Mouse (Mus musculus) adrenal gland, adult 8-10 months (tissue): Measurements from ENCODE around the gene Zfp758. TPM values are rescaled to one million over a fixed set of nuclear protein-coding genes. Genes with fewer than 3 reads are reported as not detected.
A peak's percentile ranks its signal among the peaks of the same experiment; 100 is the strongest.
"Not testable (repeated sequence)": the region's sequence is repeated elsewhere in the genome, so short reads cannot be mapped to it uniquely, and the experiment has no call there.

ENCODE experiments used
- DNase-seq: peaks from one replicate; pipeline ENCODE4 v3.0.0; 2022
- total RNA-seq, 4 experiments: library from RNA; stranded (reverse); gene quantifications; 2 replicates each; pipeline ENCODE4 v1.2.4; 2022

Gene Zfp758
- total RNA-seq: 10 to 100 TPM in 2 of 4 experiments, 1 to 10 TPM in 2; 9.2 to 10.8 (median 10.1) TPM

DNA sequence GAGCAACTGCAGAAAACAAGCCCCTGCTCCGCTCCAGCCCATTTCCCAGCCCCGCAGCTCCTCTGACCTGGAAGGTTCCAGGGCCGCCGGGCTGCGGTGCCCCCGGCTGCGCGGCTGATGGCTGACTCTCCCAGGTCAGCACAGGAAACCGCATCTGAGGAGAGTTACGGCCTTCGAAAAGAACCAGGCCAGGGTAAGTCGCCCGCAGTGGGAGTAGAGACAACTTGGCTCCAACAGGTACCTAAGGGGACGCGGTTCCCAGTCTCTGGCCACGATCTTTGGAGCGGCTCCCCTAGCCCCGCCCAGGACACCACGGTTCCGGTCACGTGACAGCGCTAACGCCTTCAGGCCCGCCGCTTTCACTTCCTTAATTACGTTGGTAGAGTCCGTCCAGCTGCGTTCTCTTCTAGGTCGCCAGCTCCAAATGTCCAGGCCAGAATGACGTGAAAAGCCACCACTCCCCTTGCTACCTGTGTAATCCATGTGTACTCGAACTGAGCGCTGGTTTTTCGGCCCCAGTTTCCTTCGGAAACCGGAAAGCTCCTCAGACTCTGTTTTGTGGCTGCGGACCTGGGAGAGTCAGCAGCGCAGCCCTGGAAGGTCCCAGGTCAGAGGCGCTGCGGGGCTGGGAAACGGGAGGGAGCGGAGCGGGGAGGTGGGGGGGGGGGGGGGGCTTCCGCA, at the start of gene Zfp758, which contains the start of gene Zfp944:
Gene Zfp758, plus strand, starts transcription at position 353 of the 681 bp plus-strand sequence.
Gene Zfp944, minus strand, starts transcription at position 300 of the 681 bp plus-strand sequence.
- DNase-seq: peak; percentile 44

DNA sequence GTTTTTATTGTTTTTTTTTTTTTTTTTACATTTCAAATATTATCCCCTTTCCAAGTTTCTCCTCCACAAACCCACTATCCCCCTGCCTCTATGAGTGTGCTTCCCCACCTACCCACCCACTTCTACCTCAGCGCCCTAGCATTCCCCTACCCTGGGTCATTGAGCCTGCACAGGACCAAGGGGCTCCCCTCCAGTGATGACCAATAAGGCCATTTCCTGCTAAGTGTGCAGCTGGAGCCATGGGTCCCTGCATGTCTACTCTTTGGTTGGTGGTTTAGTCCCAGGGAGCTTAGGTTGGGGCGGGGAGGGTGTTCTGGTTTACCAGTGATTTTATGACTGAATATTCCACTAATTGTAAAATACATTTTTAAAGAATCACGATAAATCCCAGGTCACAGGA, 47.0 kb upstream of the Zfp758 start:
- DNase-seq: not testable (repeated sequence)

DNA sequence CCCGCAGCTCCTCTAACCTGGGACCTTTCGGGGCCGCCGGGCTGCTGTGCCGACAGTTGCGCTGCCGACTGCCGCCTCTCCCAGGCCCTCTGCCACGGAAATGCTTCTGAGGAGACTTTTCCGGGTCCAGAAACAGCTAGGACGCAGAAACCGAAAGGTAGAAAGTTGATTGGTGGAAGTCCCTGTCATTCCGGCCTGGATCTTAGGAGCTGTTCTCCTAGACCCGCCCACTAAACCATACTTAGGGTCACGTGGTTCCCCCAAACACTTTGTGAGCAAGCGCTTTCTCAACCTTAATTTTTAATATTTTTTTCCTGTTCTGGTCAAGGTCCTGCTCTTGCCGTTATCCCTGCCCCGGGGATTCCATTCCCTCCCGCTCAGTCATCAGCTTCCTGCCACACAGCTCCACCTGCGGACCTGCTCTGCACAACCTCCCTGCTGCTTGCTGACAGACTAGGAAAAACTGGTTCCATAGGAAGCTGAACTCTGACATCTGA, 46.5 kb upstream of the Zfp758 start, which contains the start of gene CT030661.1:
Gene CT030661.1, minus strand, starts transcription at position 108 of the 497 bp plus-strand sequence.
- DNase-seq: peak; percentile 90

DNA sequence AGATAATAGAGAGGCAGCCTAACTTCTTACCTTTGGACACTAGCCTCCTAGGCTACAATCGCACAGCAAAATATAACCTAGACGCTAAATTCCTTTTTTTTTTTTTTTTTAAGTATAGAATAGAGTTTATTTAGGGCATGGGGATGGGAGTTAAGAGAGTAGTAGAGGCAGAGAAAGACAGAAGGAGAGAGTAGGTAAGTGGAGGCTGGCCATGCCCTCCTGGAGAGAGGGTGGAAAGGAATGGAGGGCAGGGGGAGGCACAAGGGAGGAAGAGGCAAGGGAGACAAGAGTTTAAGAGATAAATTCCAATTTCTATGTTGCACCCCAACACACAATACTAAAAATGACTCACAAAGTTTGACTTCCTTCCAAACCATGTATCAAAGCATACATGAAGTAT, 46.0 kb upstream of the Zfp758 start:
- not testable (repeated sequence) for DNase-seq

DNA sequence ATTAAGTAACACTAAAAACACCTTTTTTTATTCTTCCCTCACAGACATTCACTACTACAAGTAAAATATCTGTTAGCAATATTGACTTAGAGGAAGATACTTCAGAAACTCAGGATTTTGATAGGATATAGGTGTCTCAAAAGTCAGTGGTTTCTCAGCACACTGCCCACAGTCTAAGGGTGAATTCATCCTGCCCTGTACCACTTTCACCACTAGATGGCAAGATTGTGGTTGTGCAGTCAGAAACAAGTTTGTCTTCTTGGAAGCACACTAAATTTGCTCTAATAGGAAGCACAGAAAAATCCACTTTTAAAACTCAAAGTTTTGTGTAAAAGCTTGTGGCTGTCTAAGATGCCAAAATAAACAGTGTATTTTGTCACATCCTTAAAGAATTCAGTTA, 8.5 kb upstream of the Zfp758 start:
- DNase-seq: no peak

DNA sequence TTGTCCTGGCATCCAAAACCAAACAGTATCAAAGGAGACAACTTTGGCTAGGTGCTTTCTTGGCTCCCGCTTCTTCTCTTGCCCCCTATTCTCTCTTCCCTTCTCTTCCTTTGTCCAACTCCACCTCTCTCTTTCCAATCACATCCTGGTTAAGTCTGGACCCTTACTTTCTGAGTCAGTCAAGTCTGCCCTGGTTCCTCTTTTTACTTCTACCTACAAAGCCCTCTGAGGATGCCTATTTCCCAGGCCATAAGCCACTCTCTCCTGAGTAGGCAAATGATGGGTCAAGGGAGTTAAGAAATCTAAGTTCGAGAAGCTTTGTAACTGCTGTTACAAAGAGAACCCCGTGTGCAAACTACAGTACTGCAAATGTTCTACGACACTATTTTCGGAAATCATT, 681 bp upstream of the Zfp758 start:
- DNase-seq: no peak

DNA sequence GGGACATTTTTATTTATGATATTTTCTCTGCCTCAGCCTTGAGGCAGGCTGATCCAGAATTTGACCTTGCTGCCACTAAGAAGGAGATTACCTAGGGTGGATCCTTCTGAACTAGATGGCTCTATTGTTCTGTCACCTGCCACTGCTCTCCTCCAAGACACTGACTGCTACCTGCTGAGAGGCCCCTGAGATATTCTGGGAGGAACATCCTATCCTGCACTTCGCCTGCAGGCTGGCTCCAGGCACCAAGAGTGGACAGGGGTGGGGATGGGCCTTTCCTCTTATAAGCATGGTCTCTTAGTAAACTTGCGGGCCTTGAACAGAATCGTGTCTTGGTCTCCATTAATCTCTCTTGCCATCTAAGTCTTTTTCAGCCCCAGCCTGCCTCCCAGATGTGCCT, 2.6 kb downstream of the Zfp758 start:
- DNase-seq: no peak

DNA sequence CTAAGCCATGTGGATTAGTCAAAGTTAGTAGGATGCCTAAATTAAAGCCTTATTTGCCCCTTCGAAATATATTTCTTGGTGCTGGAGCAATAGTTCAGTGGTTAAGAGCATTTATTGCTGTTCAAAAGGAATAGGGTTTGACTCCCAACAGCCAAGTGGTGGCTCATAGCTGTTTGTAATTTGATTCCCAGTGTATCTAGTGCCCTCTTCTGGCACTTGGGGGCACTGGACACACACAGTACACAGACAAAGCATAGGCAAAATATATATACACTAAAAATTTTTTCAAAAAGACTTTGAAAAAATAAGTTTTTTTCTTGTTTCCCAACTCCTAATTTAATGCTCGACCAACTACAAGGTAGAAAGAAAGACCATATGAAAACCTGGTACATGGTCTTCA, 49.5 kb downstream of the Zfp758 start:
- DNase-seq: peak; percentile 7

DNA sequence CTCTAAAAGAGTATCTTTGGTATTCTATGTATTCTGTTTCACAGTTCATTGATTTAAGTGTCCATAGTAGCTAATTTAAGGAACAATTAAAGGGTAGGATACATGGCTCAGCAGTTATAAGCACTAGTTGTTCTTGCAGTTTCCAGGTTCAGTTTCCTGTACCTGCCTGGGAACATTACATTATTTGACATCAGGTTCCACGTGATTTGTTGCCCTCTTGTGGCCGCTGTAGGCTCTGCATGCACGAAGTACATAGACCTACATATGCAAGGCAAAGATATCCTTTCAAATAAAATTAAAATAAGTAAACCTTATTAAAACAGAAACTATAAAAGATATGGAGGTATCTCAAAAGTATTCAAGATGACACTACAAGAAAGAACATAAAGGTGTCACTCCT, 56.3 kb downstream of the Zfp758 start:
- peak; percentile 11 for DNase-seq

DNA sequence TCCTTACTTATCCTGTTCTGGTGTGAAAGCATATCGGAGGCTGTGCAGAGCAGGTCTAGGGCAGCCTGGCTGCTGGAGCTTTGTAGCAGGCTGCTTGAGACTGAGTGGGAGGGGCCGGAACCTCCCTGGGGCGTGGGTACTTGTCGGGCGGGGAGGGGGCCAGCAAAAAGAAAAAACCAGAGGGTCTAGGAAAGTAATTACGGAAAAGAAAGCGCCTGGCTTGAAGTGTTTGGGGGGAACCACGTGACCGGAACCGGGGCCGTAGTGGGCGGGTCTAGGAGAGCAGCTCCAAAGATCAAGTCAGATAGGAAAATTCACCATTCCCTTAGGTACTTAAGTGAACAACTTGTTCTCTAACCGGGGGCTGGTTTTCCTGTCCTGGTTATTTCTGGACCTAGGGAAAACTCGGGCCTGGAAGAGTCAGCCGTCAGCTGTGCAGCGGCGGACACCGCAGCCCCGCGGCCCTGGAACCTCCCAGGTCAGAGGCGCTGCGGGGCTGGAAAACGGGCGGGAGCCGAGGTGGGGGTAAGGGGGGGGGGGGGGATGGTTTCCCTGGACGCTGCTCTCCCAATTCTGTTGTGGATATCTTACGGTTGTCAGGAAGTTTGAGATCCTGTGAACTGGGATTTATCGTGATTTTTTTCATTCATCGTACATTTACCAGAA, 62.8 kb downstream of the Zfp758 start, which contains the start of gene Zfp946:
Gene Zfp946, plus strand, starts transcription at position 271 of the 666 bp plus-strand sequence.
- peak; percentile 76 for DNase-seq

DNA sequence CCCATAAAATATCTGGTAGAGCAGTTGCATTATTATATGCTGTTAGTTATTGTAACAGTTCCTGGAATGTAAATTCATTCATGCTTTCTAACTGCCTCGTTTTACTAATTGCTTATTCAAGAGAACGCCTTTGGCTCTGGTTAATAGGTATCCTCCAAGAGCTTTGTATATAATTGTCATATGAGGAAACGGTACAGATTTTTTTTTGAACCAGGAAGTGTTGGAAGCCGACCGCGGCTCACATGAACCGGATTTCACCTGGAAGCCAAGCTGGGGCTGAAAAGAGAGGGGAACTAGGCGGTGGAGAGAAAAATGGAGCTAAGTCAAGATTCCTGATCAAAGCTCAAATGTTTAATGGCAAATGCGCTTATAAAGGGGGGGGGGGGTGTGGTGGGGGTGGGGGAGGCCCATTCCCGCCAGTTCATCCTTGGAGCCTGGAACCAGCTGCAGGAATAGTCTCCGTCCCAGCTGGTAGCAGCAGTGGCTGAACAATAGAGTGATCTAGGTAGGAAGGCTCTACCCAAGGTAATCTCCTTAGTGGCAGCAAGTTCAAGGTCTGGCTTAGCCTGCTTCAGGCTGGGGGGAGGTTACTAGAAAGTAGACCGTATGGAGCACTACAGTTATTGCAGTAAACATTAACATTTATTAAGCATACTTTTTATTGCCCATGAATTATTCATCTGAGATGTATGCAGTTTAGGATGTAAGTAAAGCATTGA, 63.5 kb downstream of the Zfp758 start:
- no peak for DNase-seq

Other genes with a start within 250 kb of the Zfp758 start
- gene Zfp947, start 195.3 kb upstream of the Zfp758 start, total RNA-seq: 1 to 10 TPM; 1.3 to 3.1 (median 2.2) TPM
- 1 to 10 TPM; 3.9 to 5.9 (median 5.7) TPM for gene Zfp994, start 135.8 kb upstream of the Zfp758 start, total RNA-seq
- 10 to 100 TPM in 3 of 4 experiments, 1 to 10 TPM in 1; 8.4 to 12.8 (median 10.5) TPM for gene CT030661.1, start 46.6 kb upstream of the Zfp758 start, total RNA-seq
- gene Zfp944, start 53 bp upstream of the Zfp758 start, total RNA-seq: 10 to 100 TPM in 1 of 4 experiments, 1 to 10 TPM in 3; 6.4 to 10.1 (median 8.2) TPM
- gene Zfp946, start 62.8 kb downstream of the Zfp758 start, total RNA-seq: 10 to 100 TPM in 2 of 4 experiments, 1 to 10 TPM in 2; 6.4 to 11.2 (median 9.5) TPM
- not detected for gene Vmn2r111, start 212.0 kb downstream of the Zfp758 start, total RNA-seq
- not detected for gene Vmn2r112, start 239.5 kb downstream of the Zfp758 start, total RNA-seq